Mouse (Mus musculus) embryonic fibroblast, embryonic 13.5 days (primary cell): ENCODE data around the gene I0C0044D17Rik. TPM values are rescaled to one million over a fixed set of nuclear protein-coding genes. Genes with fewer than 3 reads are reported as not detected.
"Not testable (repeated sequence)": the region's sequence is repeated elsewhere in the genome, so short reads cannot be mapped to it uniquely, and the experiment has no call there.

Source experiments
- H3K27ac ChIP-seq: 2 replicates; pipeline ENCODE4 v1.5.1; 2012; ENCODE audit warnings: low read length, control low read depth, inconsistent platforms; ENCODE audit not compliant: insufficient read depth
- H3K4me1 ChIP-seq: 2 replicates; pipeline ENCODE4 v1.6.1; 2011; ENCODE audit warnings: low read length; ENCODE audit not compliant: control insufficient read depth, insufficient read depth
- H3K4me3 ChIP-seq: 2 replicates; pipeline ENCODE4 v1.5.1; 2011; ENCODE audit warnings: mild to moderate bottlenecking, control low read depth, low read length; ENCODE audit not compliant: insufficient read depth
- CTCF ChIP-seq: IDR thresholded peaks from 2 replicates; pipeline ENCODE4 v1.5.1; 2011; ENCODE audit warnings: mild to moderate bottlenecking, control low read depth, low read length, moderate library complexity, borderline replicate concordance; ENCODE audit not compliant: insufficient read depth
- POLR2A ChIP-seq: IDR thresholded peaks from 2 replicates; pipeline ENCODE4 v1.6.1; 2011; ENCODE audit warnings: low read depth, mild to moderate bottlenecking, control low read depth, low read length, moderate library complexity
- polyA plus RNA-seq: library from polyadenylated mRNA; stranded (reverse); fragments of >200 nt; gene quantifications from 2 replicates; pipeline ENCODE4 v1.2.4, GENCODE M21; 2011; ENCODE audit warnings: low read depth; ENCODE audit not compliant: missing spikeins, insufficient read length

Gene I0C0044D17Rik
- polyA plus RNA-seq, 1 experiment = not detected

DNA sequence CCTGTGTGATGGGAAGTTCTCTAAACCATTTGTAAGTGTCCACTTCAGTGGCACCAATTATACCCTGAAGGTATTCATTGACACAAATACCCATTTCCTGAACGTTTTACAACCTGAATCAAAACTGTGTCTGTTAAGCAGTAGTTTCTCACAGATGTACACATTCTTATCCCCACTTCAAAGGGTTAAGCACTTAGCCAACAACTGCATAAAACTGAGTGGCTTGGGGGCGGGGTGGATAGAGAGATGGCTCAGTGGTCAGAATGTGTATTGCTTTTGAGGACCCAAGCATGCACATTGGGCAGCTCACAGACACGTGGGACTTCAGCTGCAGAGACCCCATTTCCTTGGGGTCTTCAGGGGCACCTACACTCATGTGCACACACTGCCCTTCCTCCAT lies 22.8 kb upstream of the I0C0044D17Rik start:
- TF ChIP-seq CTCF (no peak), POLR2A (no peak)
- H3K27ac ChIP-seq = peak overlapping the region; percentile 52
- peaks cover 8% of the 10 kb centered on the region; the same call in 1 of the 2 replicates for H3K4me1 ChIP-seq

GRCm38 (mm10) chr4:98845687-98846125 lies 22.1 kb upstream of the I0C0044D17Rik start:
- TF ChIP-seq POLR2A (no peak), CTCF (no peak)
- Histone ChIP-seq H3K4me1 (peaks cover 8% of the 10 kb centered on the region; the same call in 1 of the 2 replicates), H3K4me3 (no peak overlapping the region), H3K27ac (no peak overlapping the region)

More for the DNA sequence above, 22.8 kb upstream of the I0C0044D17Rik start:
- no peak overlapping the region for H3K4me3 ChIP-seq

GRCm38 (mm10) chr4:98845201-98845600 lies 21.6 kb upstream of the I0C0044D17Rik start:
- TF ChIP-seq CTCF (no peak), POLR2A (no peak)
- Histone ChIP-seq H3K4me1 (peaks cover 8% of the 10 kb centered on the region; the same call in 1 of the 2 replicates), H3K4me3 (no peak overlapping the region), H3K27ac (no peak overlapping the region)

- Histone ChIP-seq H3K4me1 (peaks cover 8% of the 10 kb centered on the region; the same call in 1 of the 2 replicates), H3K4me3 (no peak overlapping the region), H3K27ac (no peak overlapping the region)
- TF ChIP-seq CTCF (no peak), POLR2A (no peak)
Measured at GRCm38 (mm10) chr4:98843906-98844597, 20.4 kb upstream of the I0C0044D17Rik start.

GRCm38 (mm10) chr4:98841251-98841650 lies 17.6 kb upstream of the I0C0044D17Rik start:
- H3K4me3 ChIP-seq, H3K4me1 ChIP-seq, H3K27ac ChIP-seq: not testable (repeated sequence)

- Histone ChIP-seq H3K27ac (no peak overlapping the region), H3K4me1 (no peaks in the 10 kb centered on the region), H3K4me3 (no peak overlapping the region)
- TF ChIP-seq POLR2A (no peak), CTCF (no peak)
Measured at GRCm38 (mm10) chr4:98840526-98840925, 16.9 kb upstream of the I0C0044D17Rik start.

DNA sequence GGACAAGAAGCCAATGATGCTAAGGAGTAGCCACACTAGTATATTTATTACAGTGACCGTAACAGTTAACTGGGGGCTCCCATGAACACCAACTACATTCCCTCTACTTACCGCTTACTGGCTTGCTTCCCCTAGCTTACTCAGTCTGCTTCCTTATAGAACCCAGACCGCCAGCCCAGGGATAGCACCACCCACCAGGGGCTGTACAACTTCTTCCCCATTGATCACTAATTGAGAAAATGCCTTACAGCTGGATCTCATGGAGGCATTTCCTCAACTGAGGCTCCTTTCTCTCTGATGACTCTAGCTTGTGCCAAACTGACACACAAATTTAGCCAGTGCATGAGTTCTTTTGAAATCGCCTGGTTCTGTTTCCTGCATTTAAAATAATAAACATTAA lies 15.3 kb upstream of the I0C0044D17Rik start:
- TF ChIP-seq POLR2A = no peak
- TF ChIP-seq CTCF = no peak

DNA sequence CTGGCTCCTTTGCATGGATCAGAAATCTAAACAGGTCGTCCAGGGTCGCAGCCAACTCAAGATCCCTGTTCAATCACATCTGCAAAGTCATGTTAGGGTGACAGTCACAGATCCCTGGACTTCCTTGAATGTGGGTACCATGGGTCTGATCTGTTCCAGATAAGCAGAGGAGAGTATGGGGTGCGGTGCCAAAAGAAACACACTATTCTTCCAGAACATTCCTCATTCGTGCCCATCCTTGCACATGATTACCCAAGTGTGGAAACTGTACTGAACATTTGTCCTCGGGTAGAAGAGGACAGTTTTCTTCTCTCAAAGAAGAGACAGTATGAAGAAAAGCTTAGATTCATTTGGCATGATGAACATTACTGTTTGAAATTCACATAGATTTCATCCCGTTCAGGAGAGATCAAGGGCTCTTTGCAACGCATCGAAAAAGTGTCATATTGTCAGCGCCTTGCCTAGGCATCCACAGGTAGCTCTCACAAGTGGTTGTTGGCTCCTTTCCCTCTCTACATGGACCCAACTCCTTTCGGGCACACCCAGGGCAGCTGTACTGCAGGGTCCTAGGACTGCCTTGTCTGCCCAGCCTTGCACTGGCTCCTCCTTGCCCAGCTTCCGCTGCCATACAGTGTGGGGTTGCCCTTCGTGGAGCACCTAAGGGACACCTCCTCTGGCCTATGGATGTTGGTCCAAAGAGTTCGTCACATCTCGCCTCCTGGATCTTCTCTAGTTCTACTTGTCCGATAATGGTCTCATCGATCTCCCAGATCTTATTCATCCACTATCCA lies 14.3 kb upstream of the I0C0044D17Rik start:
- H3K27ac ChIP-seq = no peak overlapping the region
- no peak for TF ChIP-seq POLR2A

More for the DNA sequence above, 15.3 kb upstream of the I0C0044D17Rik start:
- no peak overlapping the region for H3K27ac ChIP-seq
- no peak overlapping the region for H3K4me3 ChIP-seq
- no peaks in the 10 kb centered on the region; the same call in 1 of the 2 replicates for H3K4me1 ChIP-seq

DNA sequence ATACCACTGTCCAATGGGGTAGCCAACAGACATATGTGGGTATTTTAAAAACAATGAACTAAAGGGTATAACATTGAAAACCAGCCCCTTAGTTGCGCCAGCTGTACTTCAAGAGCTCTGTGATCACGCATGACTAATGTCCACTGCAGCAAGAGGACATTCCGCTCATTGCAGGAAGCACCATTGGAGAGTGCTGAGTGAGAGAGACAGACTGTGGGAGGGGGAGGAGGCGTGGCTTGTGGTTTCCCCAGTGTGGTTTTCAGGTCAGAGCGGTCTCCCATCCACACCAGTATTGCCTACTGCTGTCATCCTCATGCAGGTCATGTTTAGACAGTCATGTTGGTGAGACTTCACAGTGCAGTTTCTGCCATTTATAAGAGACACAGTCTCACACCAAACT lies 12.9 kb upstream of the I0C0044D17Rik start:
- H3K4me3 ChIP-seq = no peak overlapping the region
- TF ChIP-seq POLR2A (no peak), CTCF (no peak)
- no peaks in the 10 kb centered on the region; the same call in 1 of the 2 replicates for H3K4me1 ChIP-seq
- H3K27ac ChIP-seq = 0 out of 2 replicates have a peak overlapping the region, but pooled peaks have one; percentile 14

More for the DNA sequence above, 14.3 kb upstream of the I0C0044D17Rik start:
- Histone ChIP-seq H3K4me1 (no peaks in the 10 kb centered on the region; the same call in 1 of the 2 replicates), H3K4me3 (no peak overlapping the region)

DNA sequence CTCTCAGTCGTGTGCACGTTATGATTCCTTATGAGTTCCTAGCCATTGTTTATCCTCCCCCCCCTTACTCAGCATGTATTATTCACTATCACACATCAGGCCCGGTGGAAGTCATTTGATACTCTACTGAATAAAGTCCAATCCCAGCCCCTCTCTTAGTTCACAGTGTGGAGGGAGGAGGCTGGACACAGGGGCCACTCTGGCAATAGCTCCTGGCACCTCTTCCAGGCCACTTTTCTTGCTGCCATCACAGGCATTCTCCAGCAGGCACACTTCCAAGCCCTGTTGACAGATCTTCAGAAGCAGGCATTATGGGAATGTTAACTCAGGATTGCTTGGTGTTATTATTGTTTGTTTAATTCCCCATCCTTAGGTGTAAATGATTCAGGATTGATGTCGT lies 11.1 kb upstream of the I0C0044D17Rik start:
- no peak for TF ChIP-seq CTCF
- TF ChIP-seq POLR2A = no peak
- Histone ChIP-seq H3K4me1 (no peaks in the 10 kb centered on the region; the same call in 1 of the 2 replicates), H3K27ac (no peak overlapping the region), H3K4me3 (no peak overlapping the region)
